Mouse (Mus musculus) kidney, embryonic 14.5 days (tissue): ENCODE results near the gene Ncr1. TPM values are rescaled to one million over a fixed set of nuclear protein-coding genes. Genes with fewer than 3 reads are reported as not detected.

Experiments
- microRNA-seq: library from miRNA; unstranded; fragments of <30 nt; microRNA quantifications from one replicate; pipeline ENCODE4, GENCODE M21; 2016
- polyA plus RNA-seq: library from polyadenylated mRNA; unstranded; fragments of >200 nt; fragmentation: Nextera tagmentation; extraction: Ambion mirVana; gene quantifications from 2 replicates; pipeline ENCODE4 v1.2.1, GENCODE M21; 2014

Ncr1 gene
- polyA plus RNA-seq, 1 experiment from 2014 or later, result not detected

Small RNA genes lying within 50 kb of the gene (microRNA-seq; reads per million reads assigned to microRNA genes)
- gene Gm24752, result not detected
- gene Gm25349, result not detected

Other genes with a start within 250 kb of the Ncr1 start
- 1.2 and 1.5 TPM in 2 replicates for gene Ttyh1, start 218.3 kb upstream of the Ncr1 start, polyA plus RNA-seq
- gene Leng8, start 200.7 kb upstream of the Ncr1 start, polyA plus RNA-seq, result 45.0 and 48.7 TPM in 2 replicates
- gene Leng9, start 187.3 kb upstream of the Ncr1 start, polyA plus RNA-seq, result 1.8 and 2.5 TPM in 2 replicates
- gene Cdc42ep5, start 172.9 kb upstream of the Ncr1 start, polyA plus RNA-seq, result 30.3 and 34.3 TPM in 2 replicates
- not detected in 2 replicates for gene Lilra5, start 100.0 kb upstream of the Ncr1 start, polyA plus RNA-seq
- gene Gp6, start 60.0 kb downstream of the Ncr1 start, polyA plus RNA-seq, result 0.07 TPM in 2 replicates
- 23.4 and 32.9 TPM in 2 replicates for gene Rdh13, start 107.9 kb downstream of the Ncr1 start, polyA plus RNA-seq
- gene Eps8l1, start 123.0 kb downstream of the Ncr1 start, polyA plus RNA-seq, result 3.0 and 6.8 TPM in 2 replicates
- 50.8 and 51.2 TPM in 2 replicates for gene Ppp1r12c, start 164.0 kb downstream of the Ncr1 start, polyA plus RNA-seq
- 13.4 and 20.6 TPM in 2 replicates for gene Tnnt1, start 178.7 kb downstream of the Ncr1 start, polyA plus RNA-seq
- gene Tnni3, start 186.5 kb downstream of the Ncr1 start, polyA plus RNA-seq, result 4.9 and 8.1 TPM in 2 replicates
- gene Dnaaf3, start 194.7 kb downstream of the Ncr1 start, polyA plus RNA-seq, result 1.3 and 2.4 TPM in 2 replicates
- gene Syt5, start 209.8 kb downstream of the Ncr1 start, polyA plus RNA-seq, result 5.3 and 5.5 TPM in 2 replicates